Mouse (Mus musculus) small intestine, adult 2 months (tissue): ENCODE measurements around the gene Naaladl1.

Experiments
- CTCF ChIP-seq: fragments of 200-500 bp; IDR thresholded peaks from 2 replicates; pipeline ENCODE4 v1.5.1; 2012; ENCODE audit warnings: low read depth, mild to moderate bottlenecking, control low read depth, inconsistent platforms, low read length, moderate library complexity, mixed read lengths; ENCODE audit not compliant: insufficient replicate concordance, insufficient read length; ENCODE audit errors: extremely low read depth
- POLR2A ChIP-seq: fragments of 200-500 bp; IDR thresholded peaks from 2 replicates; pipeline ENCODE4 v1.6.1; 2012; ENCODE audit warnings: low read depth, mild to moderate bottlenecking, control low read depth, inconsistent platforms, low read length, moderate library complexity

DNA sequence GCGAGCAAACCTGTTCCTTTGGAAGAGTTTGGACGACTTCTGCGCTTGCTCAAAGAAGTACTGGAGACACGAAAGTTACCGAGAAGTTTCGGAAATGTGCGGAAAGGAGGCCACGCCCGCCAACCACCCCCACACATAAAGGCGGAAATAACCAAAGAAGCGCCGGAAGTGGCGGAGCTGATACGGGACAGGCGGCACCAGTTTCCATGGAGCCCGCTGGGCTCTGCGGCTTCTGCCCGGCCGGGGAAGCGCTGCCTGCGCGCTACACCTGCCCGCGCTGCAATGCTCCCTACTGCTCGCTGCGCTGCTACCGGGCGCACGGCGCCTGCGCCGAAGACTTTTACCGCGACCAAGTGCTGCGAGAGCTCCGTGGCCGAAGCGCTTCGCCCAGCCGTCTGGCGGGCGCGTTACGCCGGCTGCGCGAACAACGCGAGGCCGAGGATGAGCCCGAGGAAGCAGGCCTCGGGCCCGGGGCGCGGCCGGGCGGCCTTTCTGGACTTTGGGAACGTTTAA lies 44.5 kb upstream of the Naaladl1 start, which contains the start of gene Znhit2:
- TF ChIP-seq CTCF: no peak
- TF ChIP-seq POLR2A: peak; percentile 86
